Mouse (Mus musculus): ENCODE data around the gene Pnmal2.

DNA sequence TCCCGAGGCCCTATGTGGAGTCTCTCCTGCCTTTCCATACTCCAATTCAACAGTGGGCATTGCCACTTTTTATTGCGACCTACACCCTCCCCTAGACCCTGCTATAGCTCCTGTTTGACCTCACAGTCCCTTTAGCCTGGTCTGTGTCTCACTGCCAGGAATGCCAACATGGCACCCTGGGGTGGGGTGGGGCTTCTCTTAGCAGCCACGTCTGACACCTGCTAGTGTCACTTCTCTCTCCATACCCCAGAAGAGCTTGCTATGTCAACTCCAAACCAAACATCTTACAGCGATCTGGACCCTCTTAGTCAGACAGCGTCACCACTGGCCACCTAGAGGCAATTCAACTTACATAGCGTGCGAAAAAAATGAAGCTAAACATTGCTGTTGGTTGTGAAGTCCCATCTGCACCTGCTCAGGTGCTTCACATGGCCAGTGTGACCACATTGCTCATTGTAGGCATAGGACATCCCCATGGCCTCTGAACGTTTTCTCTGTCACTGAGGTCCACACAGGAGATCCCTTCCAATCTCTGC, 4.5 kb downstream of the Pnmal2 start:
- no peak for TF ChIP-seq CTCF (IDR thresholded peaks at IDR 0.05; ENCODE audit: low read depth)
- TF ChIP-seq EP300 (optimal IDR thresholded peaks at IDR 0.05), result no peak

Data from stomach, postnatal 0 days (tissue).